In genomic region chr13:112464626-112465287, GRCm38 (mm10) we compare ENCODE assay signal across 8 mouse cellular contexts. TPM values are rescaled to one million over a fixed set of nuclear protein-coding genes. Genes with fewer than 3 reads are reported as not detected.
DNase-seq lines count a peak whose midpoint lies in the region; ATAC-seq and TF ChIP-seq lines count a peak whose summit lies in the region.

No protein-coding gene starts in this region.

- peak overlapping the region; percentile 91 for H3K4me2 ChIP-seq in embryonic facial prominence, embryonic 13.5 days
- H3K4me2 ChIP-seq in hindbrain, embryonic 12.5 days (replicated peaks) = peak overlapping the region; percentile 82
- H3K4me2 ChIP-seq in liver, embryonic 13.5 days = peak overlapping the region; percentile 94

- H3K9me3 ChIP-seq in embryonic facial prominence, embryonic 13.5 days = no peaks in the 10 kb centered on the region
- H3K9me3 ChIP-seq in hindbrain, embryonic 12.5 days (replicated peaks) = no peaks in the 10 kb centered on the region
- H3K9me3 ChIP-seq in liver, embryonic 13.5 days (replicated peaks) = no peaks in the 10 kb centered on the region

- H3K4me1 ChIP-seq in embryonic facial prominence, embryonic 13.5 days = peaks cover 26% of the 10 kb centered on the region
- H3K4me1 ChIP-seq in hindbrain, embryonic 12.5 days = peaks cover 16% of the 10 kb centered on the region; the same call in 1 of the 2 replicates
- H3K4me1 ChIP-seq in liver, embryonic 13.5 days (replicated peaks) = peaks cover 29% of the 10 kb centered on the region

- H3K27ac ChIP-seq in layer of hippocampus, adult 2 months = peak overlapping the region; percentile 92
- H3K27ac ChIP-seq in embryonic facial prominence, embryonic 13.5 days = peak overlapping the region; percentile 82
- H3K27ac ChIP-seq in hindbrain, embryonic 12.5 days = no peak overlapping the region
- H3K27ac ChIP-seq in liver, embryonic 13.5 days = no peak overlapping the region

- H3K9ac ChIP-seq in embryonic facial prominence, embryonic 13.5 days = peak overlapping the region; percentile 92
- peak overlapping the region; percentile 85 for H3K9ac ChIP-seq in hindbrain, embryonic 12.5 days
- H3K9ac ChIP-seq in liver, embryonic 13.5 days = peak overlapping the region; percentile 80

- TF ChIP-seq CTCF in layer of hippocampus, adult 2 months (conservative IDR thresholded peaks at IDR 0.05) = no peak

- no peak for ATAC-seq in embryonic facial prominence, embryonic 13.5 days (ENCODE audit: insufficient number of reproducible peaks, insufficient read depth, low FRiP score, low TSS enrichment, low read depth)
- no peak for ATAC-seq in hindbrain, embryonic 12.5 days (ENCODE audit: low FRiP score)
- ATAC-seq in liver, embryonic 13.5 days (ENCODE audit: low read depth) = no peak

- WGBS in embryonic facial prominence, embryonic 13.5 days = 3% methylated on average over 18 of the region's 18 CpGs
- WGBS in hindbrain, embryonic 12.5 days = 7% methylated on average over 18 of the region's 18 CpGs
- WGBS in liver, embryonic 13.5 days (ENCODE audit: insufficient replicate concordance) = 4% methylated on average over 18 of the region's 18 CpGs

- H3K36me3 ChIP-seq in embryonic facial prominence, embryonic 13.5 days = no peaks in the 10 kb centered on the region
- H3K36me3 ChIP-seq in hindbrain, embryonic 12.5 days = no peaks in the 10 kb centered on the region
- H3K36me3 ChIP-seq in liver, embryonic 13.5 days = no peaks in the 10 kb centered on the region

- no peak for DNase-seq in layer of hippocampus, adult 2 months (ENCODE audit: low spot score in 2 of 2)
- DNase-seq in layer of hippocampus, adult 8-10 months (ENCODE audit: low spot score in 2 of 2) = no peak
- DNase-seq in liver, embryonic 13.5 days = no peak
- DNase-seq in retina, postnatal 1 day = peak; percentile 30
- DNase-seq in layer of hippocampus, adult 9-11 months = no peak
- no peak for DNase-seq in testis, postnatal 10 days (ENCODE audit: low spot score)

- peak overlapping the region; percentile 91 for H3K4me3 ChIP-seq in layer of hippocampus, adult 2 months
- peak overlapping the region; percentile 89 for H3K4me3 ChIP-seq in embryonic facial prominence, embryonic 13.5 days
- peak overlapping the region; percentile 87 for H3K4me3 ChIP-seq in hindbrain, embryonic 12.5 days
- H3K4me3 ChIP-seq in liver, embryonic 13.5 days (replicated peaks) = peak overlapping the region; percentile 72

- no peaks in the 10 kb centered on the region for H3K27me3 ChIP-seq in embryonic facial prominence, embryonic 13.5 days
- no peaks in the 10 kb centered on the region for H3K27me3 ChIP-seq in hindbrain, embryonic 12.5 days
- H3K27me3 ChIP-seq in liver, embryonic 13.5 days = peaks cover 13% of the 10 kb centered on the region

RNA-seq across cellular contexts. Expression of gene Il6st, which starts 0.9 kb away (rescaled TPM):
- total RNA-seq in layer of hippocampus, adult 2 months (2021) = 10 to 100 TPM; 73.0 to 76.5 TPM
- 100 to 1,000 TPM in 1 of 4 experiments, 10 to 100 TPM in 3; 87.6 to 105 (median 97.0) TPM for total RNA-seq in layer of hippocampus, adult 8-10 months (2022)
- 28.1 and 36.9 TPM in 2 replicates for polyA plus RNA-seq in embryonic facial prominence, embryonic 13.5 days (2015; fragmentation: Nextera tagmentation; extraction: Ambion mirVana)
- 40.4 and 53.4 TPM in 2 replicates for polyA plus RNA-seq in hindbrain, embryonic 12.5 days (2016; fragmentation: Nextera tagmentation; extraction: Ambion mirVana)
- 4.3 and 7.0 TPM in 2 replicates for polyA plus RNA-seq in liver, embryonic 13.5 days (2015; fragmentation: Nextera tagmentation; extraction: Ambion mirVana)

Comparison
In these comparisons a context has a peak if more than half of its experiments do, and no peak if none do; other contexts are left out.
1. H3K27ac ChIP-seq: peak in layer of hippocampus, adult 2 months (single experiment) and embryonic facial prominence, embryonic 13.5 days (single experiment); none in hindbrain, embryonic 12.5 days (single experiment) and liver, embryonic 13.5 days (single experiment).
2. Peak in every context shown above with its lines, with median percentiles within 50 percentile points of each other: H3K4me3 ChIP-seq, H3K4me2 ChIP-seq and H3K9ac ChIP-seq.